Mouse (Mus musculus): ENCODE measurements around the gene Adam10. TPM values are rescaled to one million over a fixed set of nuclear protein-coding genes. Genes with fewer than 3 reads are reported as not detected.

Adam10 gene
- polyA plus RNA-seq, 1 experiment from 2014 or later, result 70.3 TPM

GRCm38 (mm10) chr9:70818739-70819138 lies 139.9 kb downstream of the Adam10 start:
- ATAC-seq (replicated peaks; ENCODE audit: insufficient number of reproducible peaks, low FRiP score, low TSS enrichment, low read depth) (no peak), DNase-seq (ENCODE audit: low spot score) (no peak)
- H3K4me2 ChIP-seq (ENCODE audit: low read depth, low read length), result no peak overlapping the region
- H3K27me3 ChIP-seq (ENCODE audit: control insufficient read depth, insufficient read depth, low read length), result no peaks in the 10 kb centered on the region
- no peak overlapping the region for H3K4me3 ChIP-seq (ENCODE audit: low read depth, low read length)
- H3K36me3 ChIP-seq (replicated peaks; ENCODE audit: control insufficient read depth, insufficient read depth, low read depth, low read length), result no peaks in the 10 kb centered on the region
- H3K9me3 ChIP-seq (replicated peaks; ENCODE audit: control insufficient read depth, low read length), result no peaks in the 10 kb centered on the region
- no peaks in the 10 kb centered on the region for H3K4me1 ChIP-seq (ENCODE audit: control insufficient read depth, insufficient read depth, low read length)
- H3K9ac ChIP-seq (replicated peaks; ENCODE audit: low read length), result no peak overlapping the region
- H3K27ac ChIP-seq (replicated peaks; ENCODE audit: low read depth, low read length), result no peak overlapping the region
- WGBS, result 80% methylated on average over 14 of the region's 14 CpGs

- no peaks in the 10 kb centered on the region for H3K4me1 ChIP-seq (ENCODE audit: control insufficient read depth, insufficient read depth, low read length)
- H3K9ac ChIP-seq (replicated peaks; ENCODE audit: low read length), result no peak overlapping the region
- H3K27ac ChIP-seq (replicated peaks; ENCODE audit: low read depth, low read length), result no peak overlapping the region
- WGBS, result 82% methylated on average over 3 of the region's 3 CpGs
- ATAC-seq (replicated peaks; ENCODE audit: insufficient number of reproducible peaks, low FRiP score, low TSS enrichment, low read depth) (no peak), DNase-seq (ENCODE audit: low spot score) (no peak)
- no peaks in the 10 kb centered on the region for H3K36me3 ChIP-seq (replicated peaks; ENCODE audit: control insufficient read depth, insufficient read depth, low read depth, low read length)
- no peak overlapping the region for H3K4me3 ChIP-seq (ENCODE audit: low read depth, low read length)
- H3K4me2 ChIP-seq (ENCODE audit: low read depth, low read length), result no peak overlapping the region
- H3K9me3 ChIP-seq (replicated peaks; ENCODE audit: control insufficient read depth, low read length), result no peaks in the 10 kb centered on the region
- H3K27me3 ChIP-seq (ENCODE audit: control insufficient read depth, insufficient read depth, low read length), result no peaks in the 10 kb centered on the region
Observed at GRCm38 (mm10) chr9:70824103-70824502, 145.3 kb downstream of the Adam10 start.

DNA sequence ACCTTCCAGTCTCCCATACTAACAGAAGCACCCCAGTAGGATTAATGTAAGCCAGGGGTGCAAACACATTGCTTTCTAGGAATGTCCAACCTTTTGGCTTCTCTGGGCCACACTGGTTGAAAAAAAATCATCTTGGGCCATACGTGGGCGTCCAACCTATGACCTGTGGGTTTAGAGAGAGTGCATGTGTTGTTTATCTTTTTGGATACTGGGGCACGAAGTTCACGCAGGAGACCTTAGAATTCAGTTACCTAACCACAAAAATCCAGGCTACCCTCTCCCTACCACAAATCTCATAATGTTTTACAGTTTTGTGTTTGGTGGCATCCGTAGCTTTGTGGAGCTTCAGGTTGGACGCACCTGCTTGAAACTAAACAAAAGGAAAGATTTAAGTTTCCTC lies 149.1 kb downstream of the Adam10 start:
- no peaks in the 10 kb centered on the region for H3K36me3 ChIP-seq (replicated peaks; ENCODE audit: control insufficient read depth, insufficient read depth, low read depth, low read length)
- H3K27me3 ChIP-seq (ENCODE audit: control insufficient read depth, insufficient read depth, low read length), result no peaks in the 10 kb centered on the region
- no peaks in the 10 kb centered on the region for H3K4me1 ChIP-seq (ENCODE audit: control insufficient read depth, insufficient read depth, low read length)
- no peaks in the 10 kb centered on the region for H3K9me3 ChIP-seq (replicated peaks; ENCODE audit: control insufficient read depth, low read length)
- H3K4me3 ChIP-seq (ENCODE audit: low read depth, low read length), result no peak overlapping the region
- 78% methylated on average over 6 of the region's 6 CpGs for WGBS
- no peak overlapping the region for H3K9ac ChIP-seq (replicated peaks; ENCODE audit: low read length)
- DNase-seq (ENCODE audit: low spot score) (no peak), ATAC-seq (replicated peaks; ENCODE audit: insufficient number of reproducible peaks, low FRiP score, low TSS enrichment, low read depth) (no peak)
- no peak overlapping the region for H3K4me2 ChIP-seq (ENCODE audit: low read depth, low read length)
- no peak overlapping the region for H3K27ac ChIP-seq (replicated peaks; ENCODE audit: low read depth, low read length)

Small RNA genes lying within 50 kb of the gene (microRNA-seq; reads per million reads assigned to microRNA genes)
- not detected for gene Gm25149 (ENCODE audit: borderline number of aligned reads)

Other genes with a start within 250 kb of the Adam10 start
- 32.9 and 35.2 TPM in 2 replicates for gene Rnf111, start 175.3 kb upstream of the Adam10 start, polyA plus RNA-seq (2014; fragmentation: Nextera tagmentation; extraction: Ambion mirVana)
- gene Sltm, start 136.2 kb upstream of the Adam10 start, polyA plus RNA-seq (2014; fragmentation: Nextera tagmentation; extraction: Ambion mirVana), result 52.6 and 61.9 TPM in 2 replicates
- gene Gm10642, start 22.7 kb upstream of the Adam10 start, polyA plus RNA-seq (2014; fragmentation: Nextera tagmentation; extraction: Ambion mirVana), result 0.14 and 0.21 TPM in 2 replicates
- gene Mindy2, start 21.8 kb upstream of the Adam10 start, polyA plus RNA-seq (2014; fragmentation: Nextera tagmentation; extraction: Ambion mirVana), result 6.5 and 7.8 TPM in 2 replicates

All from embryonic facial prominence, embryonic 11.5 days (tissue).